Mouse (Mus musculus) left cerebral cortex, adult 6 months (tissue): Measurements from ENCODE around the gene Cpox. TPM values are rescaled to one million over a fixed set of nuclear protein-coding genes. Genes with fewer than 3 reads are reported as not detected.

Source experiments
- long read RNA-seq, 2 experiments: library from polyadenylated mRNA; unstranded; transcript quantifications; one replicate each; pipeline ENCODE4 v2.0.0; 2019 to 2020
- polyA plus RNA-seq: library from polyadenylated mRNA; unstranded; fragments of <200 nt; fragmentation: Nextera tagmentation; gene quantifications from 2 replicates; pipeline ENCODE4 v1.2.3, GENCODE M21; 2021

Gene Cpox
- 20.8 and 37.0 TPM in 2 replicates for polyA plus RNA-seq
- long read RNA-seq, experiment 1, transcript Cpox-201 (7 exons, 3,097 nt) = major isoform, 30 of 38 reads
- long read RNA-seq, experiment 1, partial matches to known transcripts = 2 of 38 reads
- long read RNA-seq, experiment 1, other reads (novel, unspliced or antisense) = 5 of 38 reads
- long read RNA-seq, experiment 2, transcript Cpox-204 (2 exons, 470 nt) = major isoform, 5 of 23 reads
- long read RNA-seq, experiment 2, partial matches to known transcripts = 7 of 23 reads
- long read RNA-seq, experiment 2, other reads (novel, unspliced or antisense) = 7 of 23 reads

GRCm38 (mm10) chr16:58669917-58670630, at the start of gene Cpox:
TSS of gene Cpox (plus strand) at chr16:58670292.

GRCm38 (mm10) chr16:58638689-58639175, 31.4 kb upstream of the Cpox start, which contains the start of gene E330017A01Rik:
TSS of gene E330017A01Rik (minus strand) at chr16:58638739.

GRCm38 (mm10) chr16:58718666-58719120, 48.6 kb downstream of the Cpox start, which contains the start of gene Gpr15:
TSS of gene Gpr15 (minus strand) at chr16:58719070.

GRCm38 (mm10) chr16:58727477-58728131, 57.5 kb downstream of the Cpox start, which contains the start of gene Cldnd1:
TSS of gene Cldnd1 (plus strand) at chr16:58727910.

GRCm38 (mm10) chr16:58763076-58763475, 93.0 kb downstream of the Cpox start, which contains the start of gene Olfr172:
TSS of gene Olfr172 (minus strand) at chr16:58763176.

Other genes starting within 250 kb of the Cpox start
- gene St3gal6, start 146.0 kb upstream of the Cpox start, polyA plus RNA-seq = 14.3 and 14.5 TPM in 2 replicates
- not detected in 2 replicates for gene Gm813, start 53.3 kb upstream of the Cpox start, polyA plus RNA-seq
- not detected in 2 replicates for gene E330017A01Rik, start 31.6 kb upstream of the Cpox start, polyA plus RNA-seq
- not detected in 2 replicates for gene Gpr15, start 48.8 kb downstream of the Cpox start, polyA plus RNA-seq
- gene Cldnd1, start 57.6 kb downstream of the Cpox start, polyA plus RNA-seq = 91.6 and 124 TPM in 2 replicates
- gene Olfr172, start 92.9 kb downstream of the Cpox start, polyA plus RNA-seq = not detected in 2 replicates
- not detected in 2 replicates for gene Olfr173, start 130.0 kb downstream of the Cpox start, polyA plus RNA-seq
- not detected in 2 replicates for gene Olfr175-ps1, start 156.5 kb downstream of the Cpox start, polyA plus RNA-seq
- not detected in 2 replicates for gene Olfr177, start 204.5 kb downstream of the Cpox start, polyA plus RNA-seq
- not detected in 2 replicates for gene Olfr178, start 221.8 kb downstream of the Cpox start, polyA plus RNA-seq